Mouse (Mus musculus): Measurements from ENCODE around the gene Tctn3.

DNA sequence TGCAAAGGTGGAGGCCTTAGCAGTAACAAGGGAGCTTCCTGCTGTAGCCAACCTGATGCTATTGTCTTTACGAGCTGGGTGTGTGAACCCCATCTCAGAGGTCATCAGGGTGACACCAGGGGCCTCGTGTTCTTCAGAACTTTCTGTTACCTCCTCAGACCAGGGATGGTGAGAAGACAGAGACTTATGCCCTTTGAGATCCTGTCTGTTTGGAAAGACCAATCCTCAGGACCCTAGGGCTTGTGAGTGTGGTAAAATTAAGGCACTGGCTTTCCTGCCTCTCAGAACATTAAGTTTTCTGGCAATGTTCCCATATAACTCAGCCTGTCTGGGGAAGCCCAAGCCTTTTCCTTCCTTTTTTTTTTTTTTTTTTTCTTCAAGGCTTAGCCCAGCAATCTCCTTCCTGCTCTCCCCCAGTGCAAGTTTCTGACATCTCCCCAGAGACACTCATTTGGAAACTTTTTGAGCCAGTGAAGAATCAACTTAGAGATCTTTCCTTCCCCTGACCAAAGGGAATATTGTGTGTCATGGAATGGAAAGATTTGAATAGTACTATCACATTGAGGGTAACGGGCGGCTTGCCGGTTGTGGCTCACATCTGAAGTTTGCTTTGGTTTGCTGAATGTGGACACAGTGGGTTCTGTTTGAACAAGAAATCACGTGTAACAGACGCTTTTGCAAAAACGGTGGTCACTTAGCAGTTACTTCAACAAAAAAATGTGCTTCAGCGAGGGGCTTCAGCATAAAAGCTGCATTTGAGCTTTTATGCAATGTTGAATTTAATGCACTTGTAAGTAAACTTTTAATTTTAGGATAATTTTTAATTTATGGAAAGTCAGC lies 35.5 kb upstream of the Tctn3 start:
- TF ChIP-seq CTCF (IDR thresholded peaks at IDR 0.05; ENCODE audit: borderline replicate concordance, insufficient read depth, low read depth, low read length) (no peak), POLR2A (IDR thresholded peaks at IDR 0.05; ENCODE audit: borderline replicate concordance, insufficient read depth, low read length) (no peak)

All from cerebellum, adult 2 months (tissue).